Mouse (Mus musculus) telencephalon, adult 2 months (tissue): ENCODE measurements around the gene Adgrg6.

Source experiments
- DNase-seq: peaks from one replicate; pipeline ENCODE4 v3.0.0-alpha.2; 2011; ENCODE audit warnings: low read depth, low spot score

Gene Adgrg6

DNA sequence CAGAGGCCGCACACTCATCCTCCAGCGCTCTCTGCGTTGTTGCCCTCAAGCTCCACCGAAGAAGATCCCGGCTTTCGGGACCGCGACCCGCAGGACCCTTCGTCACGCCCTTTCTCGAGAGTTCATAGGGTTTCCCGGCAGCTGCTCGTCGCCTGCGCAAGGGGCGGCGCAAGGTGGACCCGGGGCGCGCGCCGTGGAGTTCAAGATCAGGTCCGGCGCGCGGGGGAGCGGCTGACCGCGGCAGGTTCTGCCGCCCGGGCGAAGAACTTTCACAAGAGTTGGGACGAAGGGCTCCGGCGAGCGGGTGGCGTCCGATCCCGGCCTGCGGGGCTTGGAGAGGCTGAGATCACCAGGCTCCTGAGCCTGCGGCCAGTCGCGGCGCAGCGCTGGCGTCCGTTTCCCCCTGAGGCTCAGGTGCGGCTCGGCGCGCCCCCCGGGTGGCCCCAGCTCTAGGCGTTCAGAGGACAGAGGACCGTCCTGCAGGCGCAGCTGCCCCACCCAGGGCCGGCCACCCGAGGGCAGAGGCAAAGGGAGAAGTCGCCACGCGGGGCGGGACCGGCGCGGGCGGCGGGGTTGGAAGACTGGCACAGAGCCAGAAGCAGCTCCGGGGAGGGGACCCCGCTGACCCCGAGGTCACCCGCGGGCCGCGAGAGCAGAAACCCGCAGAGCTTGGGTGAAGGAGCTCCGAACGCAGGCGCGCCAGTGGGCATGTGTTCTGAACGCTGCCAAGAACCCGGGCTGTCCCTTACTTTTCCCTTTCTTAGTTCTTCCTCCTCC, at the start of gene Adgrg6:
Gene Adgrg6 (minus strand): TSS at position 719 of the 777 bp plus-strand sequence.
- no peak for DNase-seq

DNA sequence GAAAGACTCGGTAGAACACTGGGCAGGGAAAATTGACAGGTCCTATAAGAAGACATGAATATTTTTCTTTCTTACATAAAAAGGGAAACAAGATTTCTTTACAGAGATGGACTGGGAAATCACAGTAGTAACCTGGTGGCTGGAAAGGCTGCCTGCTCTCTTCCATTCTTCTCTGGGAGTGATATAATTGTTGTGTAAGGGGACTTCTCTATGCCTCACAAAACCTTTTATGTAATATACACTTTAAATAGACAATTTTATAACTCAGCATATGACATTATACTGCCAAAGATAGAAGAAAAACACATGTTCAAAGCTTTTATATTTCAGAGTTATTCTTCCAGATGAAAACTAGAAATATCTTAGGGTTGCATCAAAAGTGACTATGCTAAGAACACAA, 46.8 kb upstream of the Adgrg6 start:
- no peak for DNase-seq

DNA sequence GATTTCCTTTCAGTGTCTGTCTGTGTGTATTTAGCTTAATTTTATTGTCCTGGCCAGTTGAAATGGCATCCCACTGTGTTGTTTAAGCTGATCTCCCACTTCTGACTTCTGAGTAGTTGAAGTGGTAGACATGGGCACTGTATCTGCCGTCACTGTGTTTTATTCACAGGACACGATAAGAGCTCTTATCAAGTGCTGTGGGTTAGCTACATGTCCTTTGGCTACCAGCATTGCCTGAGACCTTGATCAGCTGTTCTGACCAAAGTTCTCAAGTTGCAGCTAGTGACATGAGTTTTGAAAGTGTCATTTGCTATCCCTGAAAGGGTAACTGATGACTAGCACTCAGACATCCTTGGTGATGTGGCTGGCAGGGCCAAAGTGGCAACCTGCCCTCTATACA, 45.4 kb upstream of the Adgrg6 start:
- no peak for DNase-seq

DNA sequence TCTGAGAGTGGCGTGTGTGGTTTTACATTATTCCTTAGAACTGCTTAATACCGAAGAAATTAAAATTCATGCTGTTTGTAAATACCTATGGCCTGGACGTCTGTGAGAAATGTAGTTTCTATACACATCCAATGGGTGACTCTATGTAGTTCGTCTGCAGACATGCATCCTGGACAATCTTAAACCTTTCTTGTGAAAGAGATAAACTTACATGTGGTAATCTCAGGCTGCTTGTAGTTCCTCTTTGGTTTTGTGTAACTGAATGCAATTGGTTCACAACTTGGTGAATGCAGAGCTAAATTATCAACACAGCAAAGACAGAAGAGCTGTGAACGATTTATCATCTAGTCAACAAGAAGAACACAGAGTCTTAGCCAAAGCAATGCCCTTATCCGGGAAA, 44.2 kb upstream of the Adgrg6 start:
- DNase-seq = no peak

DNA sequence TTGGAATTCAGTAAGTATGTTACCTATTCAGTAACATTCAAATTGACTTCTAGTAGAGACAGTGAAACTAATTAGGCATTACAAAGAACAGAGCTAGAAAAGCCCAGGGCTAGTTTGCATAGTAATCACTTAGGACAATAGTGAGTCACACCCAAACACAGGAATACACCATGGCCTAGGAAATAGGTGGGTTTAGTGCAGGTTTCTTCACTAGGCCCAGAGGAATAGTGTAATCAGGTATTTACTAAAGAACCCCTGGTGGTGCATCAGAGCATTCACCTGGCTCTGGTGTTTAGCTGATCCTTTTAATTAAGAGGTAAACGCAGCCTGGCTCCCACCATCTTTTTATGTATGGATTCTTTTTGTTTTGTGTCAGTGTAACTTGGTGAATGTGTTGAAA, 38.0 kb upstream of the Adgrg6 start:
- DNase-seq = no peak

DNA sequence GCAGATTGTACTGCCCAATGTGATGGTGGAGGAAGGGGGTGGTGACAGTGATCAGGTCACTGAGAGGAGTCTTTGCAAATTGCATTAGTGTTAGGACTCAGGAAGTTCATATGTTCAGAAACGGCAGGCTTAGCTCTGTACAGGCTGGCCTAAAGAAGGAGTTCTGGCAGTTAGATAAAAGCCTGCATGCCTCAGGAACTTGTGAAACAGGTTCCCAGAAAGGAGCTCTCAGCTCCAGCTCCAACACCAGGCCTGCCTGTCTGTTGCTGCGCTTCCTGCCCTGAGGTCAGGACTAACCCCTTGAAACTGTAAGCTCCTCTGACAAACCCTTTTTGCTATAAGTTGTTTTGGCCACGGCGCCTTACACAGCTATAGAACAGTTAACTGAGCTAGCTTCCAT, 28.8 kb upstream of the Adgrg6 start:
- DNase-seq = no peak

DNA sequence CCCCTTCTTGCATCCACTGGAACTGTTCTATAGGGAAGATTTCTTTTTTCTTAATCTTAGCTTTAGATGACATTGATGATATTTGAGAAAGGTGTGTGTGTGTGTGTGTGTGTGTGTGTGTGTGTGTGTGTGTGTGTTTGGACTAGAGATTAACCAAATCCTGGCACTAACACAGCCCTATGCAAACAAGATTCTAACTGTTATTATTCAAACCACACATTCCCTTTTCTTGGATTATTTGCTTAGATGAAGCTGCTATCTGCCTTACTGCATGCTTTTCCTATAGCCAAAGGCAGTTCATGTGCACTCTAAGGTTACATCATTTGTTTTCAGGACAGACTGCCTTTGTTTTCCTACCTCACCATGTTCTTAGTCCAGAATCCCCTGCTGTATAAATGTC, 25.7 kb upstream of the Adgrg6 start:
- no peak for DNase-seq

DNA sequence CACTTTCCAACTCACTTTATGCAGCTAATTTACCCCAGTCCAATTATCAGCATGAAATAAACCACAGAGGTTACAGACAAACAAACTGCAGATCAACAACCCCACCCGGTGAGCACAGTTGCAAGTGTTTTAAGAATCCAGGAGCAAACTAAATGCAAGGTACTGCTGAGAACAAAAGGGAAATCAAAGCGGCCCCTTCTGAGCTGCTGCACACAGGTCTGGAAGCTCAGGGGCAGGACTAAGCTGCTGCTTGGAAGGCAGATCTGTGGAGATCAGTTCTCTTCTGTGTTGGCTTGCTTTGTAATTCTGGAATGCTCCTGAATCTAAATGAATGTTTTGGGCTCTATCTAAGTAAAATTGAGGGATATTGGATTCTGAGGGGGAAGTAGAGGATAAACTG, 25.2 kb upstream of the Adgrg6 start:
- DNase-seq = no peak

DNA sequence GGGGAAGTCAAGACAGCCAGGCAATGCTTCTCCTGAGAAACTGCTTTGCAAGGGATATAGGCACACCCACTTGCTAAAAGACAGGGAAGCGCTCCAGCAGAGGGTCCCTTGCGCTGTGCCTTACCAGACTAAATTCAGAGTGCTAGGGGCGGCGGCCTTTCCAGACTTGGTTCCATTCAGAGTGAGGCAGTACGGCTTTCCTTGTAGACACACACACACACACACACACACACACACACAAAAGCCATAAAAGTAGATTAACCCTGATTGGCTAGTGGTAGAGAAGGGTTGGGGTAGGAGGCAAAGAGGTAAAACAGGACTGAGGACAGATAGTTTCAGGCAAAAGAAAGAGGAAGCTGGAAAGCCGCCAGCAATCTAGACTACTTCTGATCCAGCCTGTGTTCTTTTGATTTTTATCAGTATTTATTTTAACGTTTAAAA, 672 bp upstream of the Adgrg6 start:
- DNase-seq = no peak

DNA sequence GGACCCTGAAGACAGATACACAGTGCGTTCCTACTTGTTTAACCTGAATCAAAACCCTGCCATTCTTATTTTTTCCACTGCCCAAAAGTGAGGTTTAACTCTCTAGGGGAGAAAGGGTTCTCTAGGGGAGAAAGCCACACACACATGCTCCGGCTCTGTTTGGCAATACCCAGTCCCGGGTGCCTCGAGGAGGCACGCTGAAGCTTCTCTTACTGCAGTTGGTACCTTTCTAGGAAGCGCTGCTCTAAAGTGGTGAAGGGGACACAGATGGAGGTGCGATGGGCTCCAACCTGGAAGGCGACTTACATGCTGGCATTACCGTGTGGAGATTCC, 885 bp downstream of the Adgrg6 start:
- no peak for DNase-seq

DNA sequence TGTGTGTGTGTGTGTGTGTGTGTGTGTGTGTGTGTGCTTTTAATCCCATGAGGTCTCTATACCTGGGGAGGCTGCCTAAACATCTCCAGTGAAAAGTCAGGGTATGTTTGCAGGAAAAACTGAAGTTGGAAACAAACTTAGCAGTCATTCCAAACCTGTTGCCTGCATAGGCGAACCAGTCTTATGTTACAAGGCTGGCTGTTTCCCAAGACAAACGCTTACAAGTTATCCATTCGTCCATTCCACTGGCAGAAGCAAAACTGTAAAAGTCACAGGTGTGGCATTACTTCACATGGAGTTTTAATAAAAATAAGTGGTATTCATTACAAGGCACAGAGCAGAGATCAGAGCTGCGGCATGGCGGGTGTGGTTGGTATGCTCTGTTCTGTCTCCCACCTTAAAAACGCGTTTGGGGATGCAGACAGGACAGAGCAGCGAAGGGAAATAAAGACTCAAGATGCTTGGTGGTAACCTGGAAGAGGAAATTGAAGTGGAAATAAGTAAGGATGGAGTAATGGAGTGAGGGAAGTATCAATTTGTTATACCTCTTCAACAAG, 1.9 kb downstream of the Adgrg6 start:
- no peak for DNase-seq

DNA sequence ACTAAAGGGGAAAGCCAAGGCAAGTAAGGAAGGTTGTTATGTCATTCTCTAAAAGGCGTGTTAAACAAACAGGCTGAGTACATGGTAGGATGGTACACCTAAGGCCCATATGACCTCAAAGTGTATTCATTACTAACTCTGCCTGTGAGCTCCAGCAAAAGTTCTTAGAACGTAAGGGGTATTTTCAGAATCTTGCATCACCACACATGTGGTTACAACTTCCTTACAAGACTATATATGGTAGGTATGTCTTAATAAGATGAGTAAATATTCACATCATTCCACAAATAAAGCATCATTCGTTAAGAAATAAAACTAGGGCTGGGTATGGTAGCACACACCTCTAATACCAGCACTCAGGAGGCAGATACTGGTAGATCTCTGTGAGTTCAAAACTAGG, 8.4 kb downstream of the Adgrg6 start:
- no peak for DNase-seq

DNA sequence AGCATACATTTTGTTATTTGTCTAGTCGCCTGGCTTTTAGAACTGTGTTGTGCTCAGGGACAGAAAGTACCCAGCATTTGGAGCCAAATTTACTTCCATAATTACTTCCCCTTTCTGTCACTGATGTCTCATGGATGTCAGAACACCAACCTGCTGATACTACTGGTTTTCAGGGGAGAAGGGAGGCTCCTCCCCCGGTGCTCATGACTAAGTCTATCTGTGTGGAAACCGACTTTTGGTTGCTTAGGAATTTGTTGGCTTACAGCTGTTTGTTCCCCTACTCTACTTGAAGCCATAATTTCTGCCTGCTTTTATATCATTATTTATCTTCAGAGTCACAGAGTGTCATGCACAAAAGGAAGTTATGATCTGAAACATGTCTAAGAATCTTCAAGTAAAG, 14.4 kb downstream of the Adgrg6 start:
- no peak for DNase-seq

DNA sequence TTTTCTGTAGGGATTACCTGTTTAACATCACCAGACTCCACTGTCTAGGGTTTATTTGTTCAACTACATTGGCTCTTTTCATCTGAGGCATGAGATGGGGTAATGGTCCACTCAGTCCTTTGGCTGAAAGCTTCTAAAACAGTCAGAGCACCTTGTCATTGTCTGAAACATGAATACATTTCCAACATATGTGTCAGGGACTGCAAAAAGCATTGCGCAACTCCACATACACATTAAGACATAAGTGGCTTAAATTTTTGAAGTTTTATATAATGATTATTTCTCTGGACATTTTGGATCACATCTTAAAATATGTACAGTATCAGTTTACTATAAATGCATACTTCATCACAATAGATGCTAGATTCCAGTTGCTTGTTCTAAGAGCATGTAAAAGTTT, 14.8 kb downstream of the Adgrg6 start:
- DNase-seq = no peak

DNA sequence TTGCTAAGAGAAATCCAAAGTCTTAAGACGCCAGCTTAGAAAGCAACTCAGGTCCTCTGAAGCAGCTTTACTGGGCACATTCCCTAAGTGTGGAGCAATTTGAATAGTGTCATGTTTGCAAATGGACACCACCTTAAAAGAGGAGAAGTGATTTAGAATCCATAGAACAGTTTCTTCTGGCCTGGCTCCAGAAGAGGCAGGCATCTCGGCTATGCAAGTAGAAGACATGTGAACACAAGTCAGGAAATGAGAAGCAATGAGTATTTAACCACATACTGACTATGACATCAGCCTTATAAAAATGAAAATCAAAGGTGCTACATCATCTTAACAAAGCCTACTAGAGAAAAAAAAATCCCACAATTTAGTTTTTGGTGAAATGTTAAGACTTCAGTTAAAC, 17.7 kb downstream of the Adgrg6 start:
- no peak for DNase-seq

DNA sequence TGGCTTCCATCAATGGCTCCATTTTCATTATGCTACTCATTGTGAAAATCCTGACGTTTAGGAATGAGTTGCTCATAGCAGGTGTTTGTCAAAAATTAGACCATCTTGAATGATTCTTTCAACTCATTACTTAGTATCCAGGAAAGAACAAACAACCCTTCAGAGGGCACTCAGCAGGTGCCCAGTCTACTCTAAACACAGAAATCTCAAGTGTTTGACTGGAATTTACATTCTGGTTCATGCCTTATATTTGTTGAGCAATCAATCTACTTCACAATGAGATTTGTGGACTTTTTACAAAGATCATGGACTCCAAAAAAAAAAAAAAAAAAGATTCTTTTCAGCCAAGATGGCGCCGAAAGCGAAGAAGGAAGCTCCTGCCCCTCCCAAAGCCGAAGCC, 22.7 kb downstream of the Adgrg6 start:
- no peak for DNase-seq

DNA sequence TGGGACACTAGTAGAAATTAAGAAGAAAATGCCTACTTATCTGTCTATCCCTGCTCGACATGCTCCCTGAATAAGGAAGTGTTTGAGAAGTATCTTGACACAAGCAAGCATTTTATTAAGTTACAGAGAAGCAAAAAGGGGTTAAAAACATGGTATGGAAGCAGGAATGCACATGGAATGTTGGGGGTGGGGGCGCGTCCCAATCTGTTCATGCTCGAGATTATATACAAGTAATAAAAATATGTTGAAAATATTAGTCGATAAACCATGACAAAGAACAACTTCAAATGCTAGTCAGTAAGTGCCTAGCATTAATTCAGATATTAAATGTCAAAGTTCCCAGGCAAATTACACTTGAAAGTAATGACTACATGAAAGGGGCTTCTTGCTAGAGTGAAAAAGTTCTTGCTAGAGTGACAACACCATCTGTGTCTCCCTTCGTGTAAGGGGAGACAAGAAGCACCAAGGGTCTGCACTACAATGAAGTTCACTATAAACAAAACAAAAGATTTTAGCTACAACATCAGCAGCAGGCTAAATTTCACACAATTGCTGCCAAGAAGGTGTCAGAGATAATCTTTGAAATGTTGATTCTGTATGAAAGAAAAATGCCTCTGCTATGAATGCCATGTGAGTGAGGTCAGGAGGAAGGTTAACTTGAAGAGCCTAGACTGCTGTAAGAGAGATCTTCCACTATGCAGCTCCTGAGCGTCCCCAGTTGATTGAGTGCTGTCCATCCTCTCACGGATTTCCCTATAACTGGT, 24.4 kb downstream of the Adgrg6 start:
- DNase-seq = no peak

DNA sequence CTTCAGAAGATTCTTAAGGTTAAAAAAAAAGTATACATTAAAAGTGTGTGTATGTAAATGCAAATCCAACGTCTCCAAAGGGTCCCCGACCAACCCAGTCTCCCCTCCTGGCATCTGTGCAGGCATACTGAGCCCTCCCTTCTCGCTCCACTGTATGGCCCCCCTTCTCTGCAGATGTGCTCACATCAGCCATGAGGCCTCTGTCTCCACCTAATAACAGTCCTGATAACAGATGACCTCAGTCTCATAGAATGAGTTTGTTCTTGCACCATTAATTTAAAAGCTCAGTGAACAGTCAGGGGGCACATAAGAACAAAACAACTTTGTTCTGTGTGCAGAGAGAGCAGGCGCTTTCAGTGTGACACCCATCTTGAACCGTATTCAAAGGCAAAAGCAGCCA, 27.6 kb downstream of the Adgrg6 start:
- DNase-seq = no peak

DNA sequence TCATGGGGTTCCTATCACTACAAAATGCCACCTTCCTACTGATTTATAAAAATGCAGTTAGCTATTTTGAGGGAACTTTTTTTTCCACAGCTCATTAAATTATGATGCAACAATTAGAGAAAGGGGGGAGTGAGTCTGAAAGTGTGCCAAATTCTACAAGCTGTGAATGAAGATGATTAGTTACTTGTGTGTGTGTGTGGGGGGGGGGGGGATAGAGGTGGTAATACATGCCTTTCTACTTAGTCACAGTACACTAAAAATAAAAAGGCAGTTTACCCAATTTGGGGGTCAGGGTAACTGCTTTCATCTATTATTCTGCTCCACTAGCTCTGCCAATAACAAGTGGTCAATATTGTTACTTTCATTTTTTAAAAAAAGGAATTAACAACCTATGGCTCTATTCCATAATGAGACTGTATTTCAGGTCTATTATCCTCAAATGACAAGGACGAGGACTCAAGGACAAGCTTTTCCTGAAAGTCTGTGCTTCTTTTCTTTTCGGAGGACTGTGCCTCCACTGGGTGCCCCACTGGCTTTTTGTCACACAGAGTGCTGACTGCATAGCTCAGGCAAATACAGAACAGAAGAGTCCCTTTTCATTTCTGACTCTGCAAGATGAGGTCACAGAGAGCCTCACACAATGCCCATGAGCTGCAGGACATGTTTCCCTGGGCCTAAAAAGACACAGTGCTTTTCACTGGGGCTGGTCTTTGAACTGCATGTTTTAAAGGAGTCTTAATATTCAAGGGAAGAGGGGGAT, 33.4 kb downstream of the Adgrg6 start:
- DNase-seq = no peak

DNA sequence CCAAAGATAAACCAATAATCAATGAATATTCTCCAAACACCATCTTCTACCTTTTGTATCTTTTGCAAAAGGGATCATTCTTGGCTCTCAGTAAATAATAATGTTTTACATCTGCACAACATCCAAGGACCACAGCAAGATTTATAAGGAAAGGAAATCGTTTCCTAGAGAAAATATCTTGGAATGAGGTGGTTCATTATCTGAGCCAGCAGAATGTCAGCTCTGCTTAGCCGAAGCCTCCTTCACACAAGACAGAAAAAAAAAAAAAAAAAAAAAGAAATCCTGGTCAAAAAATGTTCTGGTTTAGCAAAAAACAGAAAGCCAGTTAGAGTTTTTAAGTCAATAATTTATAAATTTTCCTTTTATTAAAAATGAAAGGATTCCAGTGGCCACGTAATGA, 34.3 kb downstream of the Adgrg6 start:
- no peak for DNase-seq

DNA sequence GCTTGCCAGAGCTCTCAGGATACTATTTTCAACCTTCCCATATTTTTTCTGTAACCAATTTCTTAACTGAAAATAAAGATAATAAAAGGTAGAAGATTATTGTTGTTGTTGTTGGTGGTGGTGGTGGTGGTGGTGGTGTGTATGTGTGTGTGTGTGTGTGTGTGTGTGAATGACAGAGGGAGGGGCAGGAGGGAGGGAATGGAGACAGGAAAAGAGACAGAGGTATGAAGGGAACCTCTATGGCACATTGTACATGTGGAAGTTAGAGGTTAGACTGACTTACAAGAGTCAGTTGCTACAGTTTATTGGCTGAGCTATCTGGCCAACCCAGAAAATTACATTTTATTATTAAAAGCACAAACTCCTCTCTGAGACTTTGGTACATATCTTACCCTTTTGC, 49.8 kb downstream of the Adgrg6 start:
- no peak for DNase-seq

DNA sequence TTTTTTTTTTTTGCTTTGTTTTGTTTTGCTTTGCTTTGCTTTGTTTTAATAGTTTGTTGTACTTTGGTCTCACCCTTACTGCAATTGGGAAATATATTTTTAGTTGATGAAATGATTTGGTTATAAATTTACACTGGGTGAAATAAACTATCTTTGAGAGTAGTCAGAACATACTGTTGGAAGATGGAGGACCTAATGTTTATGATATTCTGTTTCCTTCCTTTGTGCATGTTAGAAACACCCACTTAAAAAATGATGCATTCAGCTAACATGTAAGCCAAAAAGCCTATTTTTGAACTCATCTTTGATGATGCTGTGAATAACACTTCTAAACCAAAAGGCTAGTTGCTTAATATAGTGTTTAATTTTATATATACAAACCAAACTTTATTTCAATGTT, 50.3 kb downstream of the Adgrg6 start:
- no peak for DNase-seq
